Comparison of ENCODE assay signal across 9 mouse cellular contexts in genomic region chr1:75262969-75263951, GRCm38 (mm10). TPM values are rescaled to one million over a fixed set of nuclear protein-coding genes. Genes with fewer than 3 reads are reported as not detected.
DNase-seq lines count a peak whose midpoint lies in the region; ATAC-seq and TF ChIP-seq lines count a peak whose summit lies in the region.
"Had no signal": no experiment of that assay in that cellular context is flagged by ENCODE, and none has a peak within 500 bp of the region (broad histone marks: within the 10 kb centered on the region; RNA-seq: fewer than 3 reads in every experiment).

No protein-coding gene starts in this region.

- no peaks in the 10 kb centered on the region for H3K79me3 ChIP-seq in C2C12 (ENCODE audit: low read depth)

- H3ac ChIP-seq in C2C12 (ENCODE audit: control insufficient read depth, insufficient read length, low read depth): peak overlapping the region; percentile 79

- DNase-seq in 3T3-L1 (ENCODE audit: low read depth, low spot score): peak; percentile 93
- DNase-seq in cerebellum, adult 9-11 months: peak; percentile 71
- DNase-seq in kidney, postnatal 14 days: peak; percentile 70
- peak; percentile 74 to 80 for DNase-seq in right cerebral cortex, postnatal 10 days (ENCODE audit: low spot score in 2 of 2)
- no peak for DNase-seq in spleen, adult 12 weeks (ENCODE audit: low spot score)

- peak overlapping the region; percentile 45 for H3K4me3 ChIP-seq in C2C12 (ENCODE audit: insufficient read depth, poor library complexity, severe bottlenecking)

- H3K36me3 ChIP-seq in C2C12 (ENCODE audit: control insufficient read depth, insufficient read depth): no peaks in the 10 kb centered on the region

- peak; percentile 87 for ATAC-seq in granulocyte monocyte progenitor cell, adult 5-6 weeks (replicated peaks; ENCODE audit: poor library complexity, severe bottlenecking)
- ATAC-seq in megakaryocyte progenitor cell, adult 5-6 weeks (replicated peaks; ENCODE audit: poor library complexity): peak; percentile 92

- no peaks in the 10 kb centered on the region for H3K27me3 ChIP-seq in C2C12 (ENCODE audit: control insufficient read depth, insufficient read depth, insufficient read length)

- no peak for TF ChIP-seq CTCF in C2C12 (IDR thresholded peaks at IDR 0.05; ENCODE audit: control insufficient read depth, insufficient read depth, insufficient read length)

- no peaks in the 10 kb centered on the region for H3K79me2 ChIP-seq in C2C12 (ENCODE audit: control insufficient read depth, insufficient read depth)

TF ChIP-seq in C2C12, 6 proteins besides CTCF, POLR2A, EP300 and RAD21:
- TF ChIP-seq USF1 (IDR thresholded peaks at IDR 0.05; ENCODE audit: low read depth): no peak
- TF ChIP-seq FOSL1 (IDR thresholded peaks at IDR 0.05; ENCODE audit: insufficient read depth, low read length, poor library complexity, severe bottlenecking): peak; percentile 42
- no peak for TF ChIP-seq MYOD1 (IDR thresholded peaks at IDR 0.05; ENCODE audit: control insufficient read depth, insufficient read length, low read depth)
- no peak for TF ChIP-seq CEBPB (IDR thresholded peaks at IDR 0.05; ENCODE audit: low read depth)
- peak; percentile 56 for TF ChIP-seq MAX (IDR thresholded peaks at IDR 0.05)
- no peak for TF ChIP-seq MYOG (IDR thresholded peaks at IDR 0.05; ENCODE audit: control insufficient read depth, extremely low read depth, insufficient read length)

RNA-seq across cellular contexts. Expression of gene Ptprn, which starts 1.0 kb away (rescaled TPM):
- 15.3 TPM for polyA plus RNA-seq in C2C12 (2012; fragmentation: generic; extraction: Trizol)
- not detected in 2 replicates for total RNA-seq in granulocyte monocyte progenitor cell, adult 5-6 weeks (2014; fragmentation: Nextera tagmentation)
- total RNA-seq in granulocyte monocyte progenitor cell, adult 5-6 weeks (2017): not detected in 2 replicates
- total RNA-seq in megakaryocyte progenitor cell, adult 5-6 weeks (2015): 0.12 and 0.15 TPM in 2 replicates
- 0.10 TPM in 1 of 2 replicates, not detected in the other for total RNA-seq in megakaryocyte progenitor cell, adult 5-6 weeks (2017)

RNA-seq across cellular contexts. Expression of gene Resp18, which starts 15.0 kb away (rescaled TPM):
- not detected for polyA plus RNA-seq in C2C12 (2012; fragmentation: generic; extraction: Trizol)
- total RNA-seq in granulocyte monocyte progenitor cell, adult 5-6 weeks (2014; fragmentation: Nextera tagmentation): not detected in 2 replicates
- not detected in 2 replicates for total RNA-seq in granulocyte monocyte progenitor cell, adult 5-6 weeks (2017)
- not detected in 2 replicates for total RNA-seq in megakaryocyte progenitor cell, adult 5-6 weeks (2015)
- not detected in 2 replicates for total RNA-seq in megakaryocyte progenitor cell, adult 5-6 weeks (2017)
- polyA plus RNA-seq: gonadal fat pad, adult 2 months had no signal

RNA-seq across cellular contexts. Expression of gene Dnajb2, which starts 27.1 kb away (rescaled TPM):
- polyA plus RNA-seq in C2C12 (2012; fragmentation: generic; extraction: Trizol): 27.7 TPM
- total RNA-seq in granulocyte monocyte progenitor cell, adult 5-6 weeks (2014; fragmentation: Nextera tagmentation): 0.66 and 4.1 TPM in 2 replicates
- 1.5 and 1.6 TPM in 2 replicates for total RNA-seq in granulocyte monocyte progenitor cell, adult 5-6 weeks (2017)
- total RNA-seq in megakaryocyte progenitor cell, adult 5-6 weeks (2015): 1.3 and 1.8 TPM in 2 replicates
- total RNA-seq in megakaryocyte progenitor cell, adult 5-6 weeks (2017): 1.9 and 6.4 TPM in 2 replicates

RNA-seq across cellular contexts. Expression of gene A630095N17Rik, which starts 31.4 kb away (rescaled TPM):
- polyA plus RNA-seq in C2C12 (2012; fragmentation: generic; extraction: Trizol): not detected
- total RNA-seq in granulocyte monocyte progenitor cell, adult 5-6 weeks (2014; fragmentation: Nextera tagmentation): not detected in 2 replicates
- 2.7 TPM in 1 of 2 replicates, not detected in the other for total RNA-seq in granulocyte monocyte progenitor cell, adult 5-6 weeks (2017)
- 0.56 and 1.2 TPM in 2 replicates for total RNA-seq in megakaryocyte progenitor cell, adult 5-6 weeks (2015)
- total RNA-seq in megakaryocyte progenitor cell, adult 5-6 weeks (2017): 1.2 TPM in 1 of 2 replicates, not detected in the other
- polyA plus RNA-seq: gonadal fat pad, adult 2 months had no signal

RNA-seq across cellular contexts. Expression of gene Tuba4a, which starts 43.6 kb away (rescaled TPM):
- 167 TPM for polyA plus RNA-seq in C2C12 (2012; fragmentation: generic; extraction: Trizol)
- 541 and 690 TPM in 2 replicates for total RNA-seq in granulocyte monocyte progenitor cell, adult 5-6 weeks (2014; fragmentation: Nextera tagmentation)
- 491 and 534 TPM in 2 replicates for total RNA-seq in granulocyte monocyte progenitor cell, adult 5-6 weeks (2017)
- 777 and 847 TPM in 2 replicates for total RNA-seq in megakaryocyte progenitor cell, adult 5-6 weeks (2015)
- 369 and 385 TPM in 2 replicates for total RNA-seq in megakaryocyte progenitor cell, adult 5-6 weeks (2017)
